Mouse (Mus musculus) NIH3T3 (cell line): ENCODE measurements around the gene Rad9a.
A peak's percentile ranks its signal among the peaks of the same experiment; 100 is the strongest.

Experiments
- DNase-seq: peaks from one replicate; pipeline ENCODE4 v3.0.0-alpha.2; 2012; ENCODE audit warnings: low read depth

Gene Rad9a

DNA sequence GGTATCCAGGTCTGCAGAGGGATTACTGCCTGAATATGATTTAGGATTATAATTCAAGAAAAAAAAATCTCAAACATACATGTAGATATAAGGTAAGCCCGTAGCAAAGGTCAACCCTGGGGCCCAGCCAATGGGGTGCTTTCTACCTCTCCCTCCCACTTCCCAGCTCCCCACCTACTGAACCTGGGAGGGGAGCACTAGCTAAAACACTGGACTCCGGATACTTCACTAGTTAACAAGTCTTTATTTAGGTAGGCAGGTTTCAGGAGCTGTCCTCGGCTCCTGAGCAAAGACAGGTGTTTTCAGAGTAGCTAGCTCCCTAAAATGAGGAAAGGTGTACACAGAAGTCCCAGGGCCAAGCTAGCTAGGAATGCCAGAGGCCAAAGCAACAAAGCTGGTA, 37.4 kb downstream of the Rad9a start:
- no peak for DNase-seq

DNA sequence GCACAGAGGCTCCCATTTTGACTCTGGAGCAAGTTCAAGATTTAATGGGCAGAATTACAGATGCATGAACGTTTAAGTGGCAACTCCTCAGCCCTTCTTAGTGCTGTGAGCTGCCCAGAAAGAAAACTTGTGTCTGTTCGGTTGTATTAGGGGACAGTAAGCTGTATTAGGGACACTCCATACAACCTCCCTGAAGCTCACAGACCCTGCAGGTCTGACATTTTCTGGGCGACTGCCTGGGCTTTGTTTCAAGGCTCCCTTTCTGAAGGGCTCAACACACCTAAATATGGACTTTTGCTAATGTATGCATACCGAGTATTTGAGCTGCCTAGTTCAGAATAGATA, 37.9 kb downstream of the Rad9a start:
- DNase-seq, result no peak

DNA sequence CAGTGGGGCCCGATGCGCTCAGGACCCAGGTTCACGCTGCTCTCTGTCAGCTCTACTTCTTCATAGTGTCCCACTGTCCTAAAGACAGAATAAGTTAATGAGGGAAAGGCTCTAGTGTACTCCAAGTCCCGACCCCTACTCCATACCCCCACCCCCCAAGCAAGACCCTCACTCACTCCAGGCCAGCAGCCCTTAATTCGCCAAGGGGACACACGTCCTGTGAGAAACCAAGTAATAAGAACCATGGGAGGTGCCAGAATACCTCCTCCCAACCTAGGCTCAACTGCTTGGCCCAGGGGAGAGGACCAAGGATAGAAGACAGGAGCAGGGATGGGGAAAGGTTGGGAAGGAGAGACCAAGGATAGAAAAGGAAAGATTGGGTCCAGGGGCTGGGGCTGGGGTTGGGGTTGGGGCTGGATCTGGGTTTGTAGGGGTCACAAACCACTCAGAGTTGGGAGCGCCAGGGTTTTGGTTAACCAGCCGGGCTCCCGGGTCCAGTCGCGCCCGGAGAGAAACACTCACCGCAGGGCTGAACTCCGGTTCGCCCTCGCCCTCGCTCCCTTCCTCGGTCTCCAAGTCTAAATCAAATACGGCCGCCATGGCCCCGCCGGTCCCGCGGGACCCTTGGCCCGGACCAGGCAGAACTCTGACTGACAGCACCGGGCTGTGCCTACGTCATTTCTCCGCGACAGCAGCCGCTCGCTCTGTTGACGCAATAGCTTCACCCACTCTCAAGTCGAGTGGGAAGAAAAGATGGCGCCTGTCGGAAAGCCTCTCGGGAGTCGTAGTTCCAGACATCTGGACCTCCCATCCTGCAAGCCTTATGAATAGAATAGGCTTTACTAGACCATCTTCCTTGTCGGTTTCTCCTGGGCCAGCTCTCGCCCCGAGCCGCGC, 38.6 kb downstream of the Rad9a start, which contains the start of gene Rps6kb2:
Gene Rps6kb2 (minus strand): TSS at position 709 of the 897 bp plus-strand sequence.
- DNase-seq, result peak; percentile 99

DNA sequence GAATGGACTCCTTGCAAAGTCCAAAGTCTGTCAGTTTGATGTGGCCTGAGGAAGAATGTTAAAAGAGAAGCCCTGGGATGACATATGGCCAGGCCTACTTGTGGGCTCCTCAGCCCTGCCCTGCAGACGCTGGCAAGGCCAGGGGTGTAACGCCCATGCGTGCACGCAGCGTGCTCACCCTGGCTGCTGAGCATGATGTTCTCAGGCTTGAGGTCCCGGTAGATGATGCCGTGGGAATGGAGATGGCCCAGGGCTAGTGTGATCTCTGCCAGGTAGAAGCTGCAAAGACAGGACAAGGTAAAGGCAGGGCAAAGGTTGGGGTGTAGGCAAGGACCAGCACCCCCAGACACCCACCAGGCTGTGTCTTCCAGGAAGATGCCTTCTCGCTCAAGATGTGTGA, 42.4 kb downstream of the Rad9a start:
- DNase-seq, result no peak

DNA sequence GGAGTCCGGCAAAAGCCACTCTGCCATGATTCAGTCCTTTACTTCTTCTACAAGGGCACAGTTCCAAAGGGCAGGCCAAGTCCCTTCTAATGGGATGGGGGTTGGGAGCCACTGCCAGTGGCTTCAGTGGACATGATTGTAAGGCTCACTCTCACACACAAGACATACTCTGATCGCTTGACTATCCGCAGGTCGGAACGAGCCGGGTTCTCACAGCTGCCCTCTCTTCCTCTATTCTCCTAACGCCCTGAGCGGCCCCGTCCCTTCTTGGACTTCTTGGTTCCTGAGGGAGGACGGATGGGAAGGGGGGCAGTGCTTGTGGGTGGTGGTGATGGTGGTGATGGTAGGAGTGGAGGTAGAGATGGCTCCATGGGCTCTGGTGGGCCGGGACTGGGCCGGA, 44.7 kb downstream of the Rad9a start:
- no peak for DNase-seq

DNA sequence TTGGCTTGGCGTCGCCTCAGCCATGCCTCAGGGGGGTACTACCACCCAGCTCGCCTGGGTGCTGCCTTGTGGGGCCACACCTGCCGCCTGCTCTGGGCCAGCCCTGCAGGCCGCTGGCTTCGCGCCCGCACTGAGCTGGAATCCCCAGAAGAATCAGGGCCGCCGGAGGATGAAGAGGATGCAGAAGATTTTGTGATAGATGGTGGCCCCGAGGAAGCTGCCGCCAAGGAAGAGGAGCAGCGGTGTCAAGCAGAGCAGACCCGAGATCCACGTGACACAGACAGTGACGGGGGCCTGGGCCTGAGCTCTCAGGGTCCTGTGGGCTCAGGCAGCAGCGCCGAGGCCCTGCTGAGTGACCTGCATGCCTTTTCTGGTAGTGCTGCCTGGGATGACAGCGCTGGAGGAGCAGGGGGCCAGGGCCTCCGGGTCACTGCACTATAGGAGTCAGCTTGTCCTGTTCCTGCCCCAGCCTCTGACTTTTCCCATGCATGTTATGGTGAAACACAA, 45.3 kb downstream of the Rad9a start:
- DNase-seq, result no peak

DNA sequence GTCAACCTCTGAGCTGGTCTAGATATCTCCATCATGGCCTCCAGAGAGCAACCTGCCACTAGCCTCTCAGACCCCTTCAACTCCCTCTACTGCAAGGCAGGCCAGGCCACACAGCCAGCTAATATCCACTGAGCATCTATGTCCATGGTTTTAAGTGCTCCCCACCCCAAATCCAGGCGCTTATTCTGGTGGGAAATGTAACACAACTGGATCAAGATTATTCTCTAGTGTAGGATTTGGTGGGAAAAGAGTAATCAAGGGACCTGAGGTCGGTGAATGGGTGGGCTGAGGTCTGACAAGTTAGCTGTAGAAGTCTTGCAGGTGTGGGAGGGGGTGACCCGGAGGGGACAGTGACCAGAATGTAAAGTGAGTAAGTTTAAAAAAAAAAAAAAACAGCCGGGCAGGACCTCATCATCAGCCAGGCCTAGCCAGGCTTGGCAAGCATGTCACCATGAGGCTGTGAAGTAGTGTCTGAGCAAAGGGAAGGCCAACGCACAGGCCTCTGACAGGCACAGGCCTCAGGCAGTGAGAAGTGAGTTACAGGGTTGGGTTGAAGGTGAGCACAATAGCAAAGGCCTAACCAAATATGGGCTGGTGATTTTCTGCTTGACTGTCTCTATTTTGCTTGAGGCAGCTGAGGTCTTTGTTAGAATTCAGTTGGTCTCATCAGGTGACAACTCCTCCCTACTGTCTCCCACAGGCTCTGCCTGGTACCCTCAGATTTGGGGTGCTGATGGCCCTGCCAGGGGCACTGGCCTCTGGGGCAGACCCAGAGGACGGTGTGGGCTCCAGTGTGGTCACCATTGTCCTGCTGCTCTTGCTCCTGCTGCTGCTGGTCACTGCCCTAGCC, 46.0 kb downstream of the Rad9a start:
- DNase-seq, result no peak

DNA sequence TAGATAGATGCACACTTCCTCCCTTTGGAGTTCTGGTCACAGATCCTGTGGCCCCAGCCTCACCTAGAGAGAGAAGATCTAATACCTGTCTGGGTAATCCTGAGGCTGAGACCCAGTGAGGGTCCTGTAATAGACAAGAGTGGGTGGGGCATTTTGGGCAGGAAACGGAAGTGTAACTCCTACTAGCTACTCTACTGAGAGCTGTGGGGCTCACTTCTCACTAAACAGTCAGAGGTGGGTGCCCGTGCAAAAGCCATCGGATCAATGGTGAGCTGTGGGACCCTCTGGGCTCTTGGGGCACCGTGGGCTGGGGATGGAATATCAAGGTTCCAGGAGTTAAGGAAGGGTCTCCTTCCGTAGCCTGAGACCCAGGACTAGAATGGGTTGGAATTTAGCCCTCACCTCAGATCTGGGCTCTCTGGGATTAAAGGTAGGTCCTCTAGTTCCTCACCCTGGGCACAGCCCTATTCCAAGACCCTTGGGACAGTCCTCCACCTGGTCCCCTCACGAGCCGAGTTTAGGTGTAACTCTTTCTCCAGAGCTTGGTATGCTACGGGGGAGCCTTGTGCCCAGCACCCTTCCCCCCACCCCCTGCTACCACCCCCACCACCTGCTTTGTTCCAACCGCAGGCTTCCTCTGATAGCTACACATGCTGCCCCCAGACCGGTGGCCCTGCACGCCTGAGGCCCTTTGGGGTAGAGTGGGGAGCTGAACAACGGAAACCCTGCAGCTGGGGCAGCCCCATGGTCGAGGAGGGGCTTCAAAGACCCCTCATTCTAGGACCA, 46.8 kb downstream of the Rad9a start:
- no peak for DNase-seq

DNA sequence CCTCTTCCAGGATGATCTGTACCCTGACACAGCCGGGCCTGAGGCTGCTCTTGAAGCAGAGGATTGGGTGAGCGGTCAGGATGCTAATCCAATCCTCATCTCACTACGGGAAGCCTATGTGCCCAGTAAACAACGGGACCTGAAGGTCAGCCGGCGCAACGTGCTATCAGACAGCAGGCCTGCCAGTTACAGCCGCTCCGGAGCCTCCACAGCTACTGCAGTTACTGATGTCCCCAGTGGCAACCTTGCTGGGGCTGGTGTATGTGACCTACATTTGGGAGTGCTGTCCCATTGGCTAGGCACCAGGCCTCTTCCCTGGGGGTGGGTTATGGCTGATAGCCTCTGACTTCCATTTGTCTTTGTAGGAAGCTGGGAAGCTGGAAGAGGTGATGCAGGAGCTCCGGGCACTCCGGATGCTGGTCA, 48.2 kb downstream of the Rad9a start, which contains the start of gene Ptprcap:
Gene Ptprcap (plus strand): TSS at position 373 of the 423 bp plus-strand sequence.
- DNase-seq, result no peak

DNA sequence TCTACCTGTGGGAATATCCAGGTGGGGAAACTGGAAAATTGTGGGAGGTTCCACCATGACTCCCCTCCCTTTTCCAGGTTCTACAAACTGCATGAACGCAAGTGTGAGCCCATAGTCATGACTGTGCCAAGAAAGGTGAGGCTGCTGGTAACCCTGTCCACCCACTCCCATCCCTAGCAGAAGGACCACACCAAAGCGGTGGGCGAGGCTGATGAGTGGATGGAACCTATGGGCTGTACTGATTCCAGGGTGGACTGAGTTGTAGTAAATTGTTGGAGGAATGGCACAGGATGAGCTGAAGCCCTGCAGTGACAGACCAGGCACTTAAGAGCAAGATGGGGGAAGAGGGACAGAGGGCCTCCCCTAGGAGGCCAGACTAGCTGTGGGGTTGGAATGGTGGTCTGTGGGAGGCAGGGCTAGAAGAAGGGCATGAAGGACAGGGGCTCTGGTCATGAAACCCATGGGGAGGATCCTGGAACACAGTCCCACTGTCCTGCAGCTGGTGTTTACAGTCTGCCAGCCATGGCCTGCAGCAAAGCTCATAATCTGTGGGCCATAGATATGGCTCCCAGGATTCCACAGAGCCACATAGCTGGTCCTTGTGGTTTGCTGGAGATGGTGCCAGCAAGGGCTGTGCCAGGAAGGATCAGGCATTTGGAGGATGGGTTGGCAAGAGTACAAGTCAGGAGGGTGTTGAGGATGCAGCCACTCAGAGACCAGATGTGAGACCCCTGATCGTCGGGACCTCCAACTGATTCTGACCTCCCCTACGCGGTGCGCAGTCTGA, 48.8 kb downstream of the Rad9a start:
- DNase-seq, result no peak

DNA sequence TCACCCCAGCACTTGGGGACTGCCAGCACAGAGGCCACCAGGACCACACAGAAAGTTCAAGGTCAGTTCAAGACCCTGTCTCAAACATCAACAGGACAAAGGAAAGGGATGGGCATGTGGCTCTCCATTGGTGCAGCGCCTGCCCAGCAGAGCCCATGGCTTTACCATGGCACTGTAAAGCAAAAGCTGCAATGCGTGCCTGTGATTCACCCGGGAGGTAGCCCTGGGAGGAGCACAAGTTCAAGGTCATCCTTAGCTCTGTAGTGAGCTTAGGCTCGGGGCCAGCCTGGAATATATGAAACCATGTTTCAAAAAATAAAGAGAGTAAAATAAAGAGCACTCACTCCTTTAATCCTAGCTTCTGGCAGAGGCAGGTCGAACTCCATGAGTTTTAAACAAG, 49.6 kb downstream of the Rad9a start:
- DNase-seq, result no peak

DNA sequence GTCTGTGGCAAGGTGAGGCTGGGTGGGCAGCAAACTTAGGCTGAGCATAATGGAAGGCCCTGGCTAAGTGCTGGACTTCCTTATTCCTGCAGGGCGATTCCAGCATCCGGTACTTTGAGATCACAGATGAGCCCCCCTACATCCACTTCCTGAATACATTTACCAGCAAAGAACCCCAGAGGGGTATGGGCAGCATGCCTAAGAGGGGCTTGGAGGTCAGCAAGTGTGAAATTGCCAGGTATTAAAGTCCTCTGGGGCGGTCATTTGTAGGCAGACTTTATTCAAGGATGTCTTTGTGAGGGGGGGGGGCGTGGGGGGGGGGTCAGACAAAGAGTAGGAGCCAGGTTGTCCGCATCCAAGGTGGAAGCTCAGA, 50.0 kb downstream of the Rad9a start:
- no peak for DNase-seq

DNA sequence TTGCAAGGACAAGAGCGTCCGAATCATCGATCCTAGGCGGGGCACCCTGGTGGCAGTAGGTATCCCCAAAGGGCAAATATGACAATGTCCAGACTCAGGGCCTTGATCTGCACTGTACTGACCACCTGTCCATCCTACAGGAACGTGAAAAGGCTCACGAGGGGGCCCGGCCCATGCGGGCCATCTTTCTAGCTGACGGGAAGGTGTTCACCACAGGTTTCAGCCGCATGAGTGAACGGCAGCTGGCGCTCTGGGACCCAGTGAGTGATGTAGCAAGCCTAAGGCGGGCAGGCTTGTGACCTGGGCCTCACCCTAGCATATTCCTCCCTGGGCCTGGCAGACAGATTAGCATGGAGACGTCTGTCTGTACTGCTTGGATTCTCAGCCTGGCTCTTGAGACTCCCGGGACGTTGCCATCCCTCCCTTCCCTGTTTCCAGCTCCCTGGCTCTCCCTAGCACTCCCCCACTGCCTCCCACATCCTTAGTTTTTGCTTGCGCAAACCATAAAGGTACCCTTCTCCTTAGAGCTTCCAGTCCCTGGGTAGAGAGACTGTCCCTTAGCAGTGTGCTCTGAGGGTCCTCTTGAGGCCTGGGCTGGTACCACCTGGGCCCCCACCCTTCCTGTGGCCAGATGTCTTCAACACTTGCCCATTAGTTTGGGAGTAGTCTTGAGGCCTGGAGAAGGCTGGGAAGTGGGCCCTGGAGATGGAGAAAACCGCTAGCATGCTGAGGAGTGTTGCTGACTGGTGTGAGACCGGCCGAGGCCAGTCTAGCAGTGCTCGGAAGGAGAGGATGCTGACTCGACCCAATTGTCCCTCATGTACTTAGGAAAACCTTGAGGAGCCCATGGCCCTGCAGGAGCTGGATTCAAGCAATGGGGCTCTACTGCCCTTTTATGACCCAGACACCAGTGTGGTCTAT, 50.6 kb downstream of the Rad9a start:
- no peak for DNase-seq

DNA sequence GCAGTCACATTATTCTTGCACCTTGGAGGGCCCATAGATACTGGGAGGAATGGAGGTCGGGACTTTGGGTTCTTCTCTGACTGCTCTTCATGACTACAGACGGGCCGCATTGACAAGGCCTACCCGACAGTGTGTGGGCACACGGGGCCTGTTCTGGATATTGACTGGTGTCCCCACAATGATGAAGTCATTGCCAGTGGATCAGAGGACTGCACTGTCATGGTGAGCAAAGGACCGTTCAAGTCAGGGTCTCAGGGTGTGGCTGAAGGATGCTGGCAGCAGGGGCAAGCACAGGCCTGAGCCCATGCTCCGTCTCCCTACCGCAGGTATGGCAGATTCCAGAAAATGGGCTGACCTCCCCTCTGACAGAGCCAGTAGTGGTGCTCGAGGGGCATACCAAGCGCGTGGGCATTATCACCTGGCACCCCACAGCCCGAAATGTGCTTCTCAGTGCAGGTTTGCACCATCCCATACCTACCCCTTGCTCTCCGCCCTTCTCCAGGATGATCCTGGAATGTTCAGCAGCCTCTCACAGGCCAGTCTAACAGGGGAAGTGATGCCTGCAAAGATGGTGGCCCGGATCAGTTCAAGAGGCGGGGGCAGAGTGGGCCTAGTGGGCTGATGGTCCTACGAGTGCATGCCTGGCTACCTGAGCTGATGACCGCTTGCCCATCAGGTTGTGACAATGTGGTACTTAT, 51.5 kb downstream of the Rad9a start:
- no peak for DNase-seq

DNA sequence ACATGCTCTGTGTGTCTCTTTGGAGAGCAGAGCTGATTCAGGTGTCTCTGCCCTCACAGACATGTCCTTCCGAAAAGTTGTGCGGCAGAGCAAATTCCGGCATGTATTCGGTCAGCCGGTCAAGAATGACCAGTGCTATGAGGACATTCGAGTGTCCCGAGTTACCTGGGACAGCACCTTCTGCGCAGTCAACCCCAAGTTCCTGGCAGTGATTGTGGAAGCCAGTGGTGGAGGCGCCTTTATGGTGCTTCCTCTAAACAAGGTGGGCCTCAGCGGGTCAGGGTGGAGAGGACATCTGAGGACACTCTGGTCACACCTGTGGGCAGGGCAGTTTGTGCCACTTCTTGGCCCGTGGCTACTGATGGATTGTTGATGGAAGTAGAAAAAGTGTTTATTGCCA, 52.2 kb downstream of the Rad9a start:
- DNase-seq, result no peak

DNA sequence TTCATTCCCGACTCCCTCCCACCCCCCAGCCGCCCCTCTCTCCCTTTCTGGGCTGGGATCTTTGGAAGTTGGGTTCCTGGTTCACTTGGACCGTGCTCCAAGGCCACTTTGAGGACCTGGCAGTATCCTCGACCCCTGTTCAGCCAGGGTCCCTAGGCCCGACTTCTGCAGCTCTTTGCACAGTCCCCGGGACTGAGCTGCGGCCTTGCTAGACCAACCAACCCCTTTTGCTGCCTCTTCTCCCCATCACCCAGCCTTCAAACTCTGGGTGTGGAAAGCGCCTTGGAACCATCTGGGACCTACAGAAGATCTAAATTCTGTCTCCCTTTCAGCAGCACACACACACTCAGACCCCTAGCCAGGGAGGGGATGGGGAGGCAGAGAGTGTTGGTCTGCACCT, 52.6 kb downstream of the Rad9a start:
- DNase-seq, result peak; percentile 46

DNA sequence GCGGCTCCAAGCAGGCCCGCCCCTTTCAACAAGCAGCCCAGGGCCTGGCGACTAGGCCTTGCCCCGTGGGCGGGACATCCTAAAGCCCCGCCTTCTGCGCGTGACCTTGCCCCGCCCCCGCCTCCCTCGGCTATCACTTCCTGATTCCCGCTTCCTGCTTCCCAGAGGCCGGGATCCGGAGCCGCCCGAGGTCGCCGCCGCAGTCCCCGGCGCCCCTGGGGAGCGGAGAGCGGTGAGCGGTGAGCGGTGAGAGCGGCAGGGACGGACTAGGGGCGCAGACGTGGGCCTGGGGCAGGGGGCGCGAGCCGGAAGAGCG, 53.0 kb downstream of the Rad9a start, which contains the start of gene Coro1b:
Gene Coro1b (plus strand): TSS at position 129 of the 316 bp plus-strand sequence.
- DNase-seq, result peak; percentile 99

DNA sequence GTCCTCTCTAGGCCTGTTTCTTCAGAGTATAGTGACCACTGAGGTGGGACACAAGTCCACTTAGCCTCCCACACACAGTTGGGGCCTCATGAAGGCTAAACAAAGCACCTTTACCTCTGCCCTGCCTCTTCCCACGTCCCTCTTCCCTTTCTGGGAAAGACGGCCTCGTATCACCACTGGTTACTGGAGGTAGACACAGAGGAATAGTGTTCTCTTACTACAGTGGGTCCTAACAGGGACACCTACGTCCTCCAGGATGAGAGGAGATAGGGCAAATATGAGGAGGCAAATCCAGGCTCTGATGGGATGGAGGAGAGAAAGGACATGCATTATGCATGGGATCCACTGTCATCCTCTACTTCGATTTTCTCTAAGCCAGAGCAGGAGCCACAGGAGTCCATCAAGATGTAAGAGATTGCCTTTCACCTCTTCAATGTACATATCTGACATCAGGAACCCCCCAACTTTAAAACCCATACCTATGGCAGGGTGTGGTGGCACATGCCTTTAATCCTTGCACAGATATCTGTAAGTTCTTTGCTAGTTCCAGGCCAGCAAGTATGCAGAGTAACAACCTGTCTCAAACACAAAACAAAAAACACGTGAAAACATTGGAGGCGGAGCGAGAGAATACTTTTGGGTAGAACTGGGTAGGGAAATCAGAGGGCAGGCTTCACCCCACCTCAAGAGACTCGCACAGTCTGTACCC, 53.5 kb downstream of the Rad9a start:
- no peak for DNase-seq

DNA sequence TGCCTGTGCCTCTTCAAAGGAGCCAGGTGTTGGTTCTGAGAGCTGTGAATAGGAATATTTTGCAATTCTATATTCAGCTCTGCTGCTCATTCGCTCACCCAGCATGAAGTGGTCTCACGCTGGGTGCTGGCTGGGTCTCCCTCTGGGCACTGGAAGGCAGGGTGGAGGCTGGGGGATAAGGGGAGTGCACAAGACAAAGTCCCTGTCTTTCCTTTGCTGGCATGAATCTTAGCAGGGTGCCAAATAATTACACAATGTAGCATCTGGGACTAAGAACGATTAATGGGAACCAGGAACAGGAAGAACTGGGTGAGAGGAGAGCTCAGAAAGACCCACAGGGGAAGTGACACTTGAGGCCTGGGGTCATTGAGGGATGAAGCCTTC, 54.4 kb downstream of the Rad9a start:
- DNase-seq, result no peak
